Mouse (Mus musculus): Measurements from ENCODE around the gene Adgrv1.

GRCm38 (mm10) chr13:81425111-81425510 is 207.8 kb downstream of the Adgrv1 start:
- no peak for TF ChIP-seq CTCF (IDR thresholded peaks at IDR 0.05)
- TF ChIP-seq EP300 (IDR thresholded peaks at IDR 0.05): no peak
